Mouse (Mus musculus) brain, embryonic 14.5 days (tissue): ENCODE results near the gene Gfap.

ENCODE experiments used
- CTCF ChIP-seq: fragments of 200-500 bp; IDR thresholded peaks from 2 replicates; pipeline ENCODE4 v1.5.1; 2012; ENCODE audit warnings: inconsistent platforms, mild to moderate bottlenecking, moderate library complexity, borderline replicate concordance; ENCODE audit not compliant: insufficient read depth, insufficient read length; ENCODE audit errors: extremely low read depth
- POLR2A ChIP-seq: fragments of 200-500 bp; IDR thresholded peaks from 2 replicates; pipeline ENCODE4 v1.6.1; 2012; ENCODE audit warnings: mild to moderate bottlenecking, inconsistent platforms, borderline replicate concordance; ENCODE audit not compliant: poor library complexity, insufficient read depth, insufficient read length, severe bottlenecking; ENCODE audit errors: extremely low read depth

- TF ChIP-seq CTCF = peak; percentile 67; the same call in 1 of the 2 replicates
- TF ChIP-seq POLR2A = no peak
Measured at GRCm38 (mm10) chr11:102864272-102864671, 36.4 kb downstream of the Gfap start.
